Mouse (Mus musculus) limb, embryonic 13.5 days (tissue): ENCODE results near the gene Gzf1. TPM values are rescaled to one million over a fixed set of nuclear protein-coding genes. Genes with fewer than 3 reads are reported as not detected.

Experiments
- ATAC-seq: fragments of 200-750 bp; cut with Nextera tagmentation; 2 replicates; pipeline ENCODE4 v1.8.0; 2017; ENCODE audit warnings: low read depth, moderate number of reproducible peaks, moderate TSS enrichment; ENCODE audit not compliant: low FRiP score
- H3K27ac ChIP-seq: fragments of 300-500 bp; sonication (generic); 2 replicates; pipeline ENCODE4 v1.5.1; 2015; ENCODE audit warnings: inconsistent platforms, mild to moderate bottlenecking, moderate library complexity
- H3K27me3 ChIP-seq: fragments of 300-500 bp; sonication (generic); 2 replicates; pipeline ENCODE4 v1.6.1; 2015; ENCODE audit warnings: mild to moderate bottlenecking, inconsistent platforms
- H3K36me3 ChIP-seq: fragments of 300-500 bp; sonication (generic); 2 replicates; pipeline ENCODE4 v1.6.1; 2015; ENCODE audit warnings: inconsistent platforms, mild to moderate bottlenecking, moderate library complexity
- H3K4me1 ChIP-seq: fragments of 300-500 bp; sonication (generic); 2 replicates; pipeline ENCODE4 v1.6.1; 2015; ENCODE audit warnings: inconsistent platforms
- H3K4me2 ChIP-seq: fragments of 300-500 bp; sonication (generic); replicated peaks from 2 replicates; pipeline ENCODE4 v1.6.1; 2015; ENCODE audit warnings: inconsistent platforms, mild to moderate bottlenecking, moderate library complexity
- H3K4me3 ChIP-seq: fragments of 300-500 bp; sonication (generic); 2 replicates; pipeline ENCODE4 v1.5.1; 2015; ENCODE audit warnings: moderate library complexity, mild to moderate bottlenecking, inconsistent platforms
- H3K9ac ChIP-seq: fragments of 300-500 bp; sonication (generic); 2 replicates; pipeline ENCODE4 v1.6.1; 2015; ENCODE audit warnings: mild to moderate bottlenecking, inconsistent platforms
- H3K9me3 ChIP-seq: fragments of 300-500 bp; sonication (generic); 2 replicates; pipeline ENCODE4 v1.6.1; 2016; ENCODE audit warnings: inconsistent platforms
- WGBS: fragments of 180-500 bp; shearing (Covaris S2); methylation state at CpG from one replicate; pipeline ENCODE4 v1.1.7; 2015; 5-methylcytosine and 5-hydroxymethylcytosine counted together
- polyA plus RNA-seq: library from polyadenylated mRNA; unstranded; fragments of >200 nt; fragmentation: Nextera tagmentation; extraction: Ambion mirVana; gene quantifications from 2 replicates; pipeline ENCODE4 v1.2.1, GENCODE M21; 2015

Gzf1 gene
- polyA plus RNA-seq, 1 experiment from 2014 or later: 23.9 TPM

- Histone ChIP-seq H3K27me3 (no peaks in the 10 kb centered on the region), H3K9ac (peak overlapping the region; percentile 84), H3K9me3 (no peaks in the 10 kb centered on the region), H3K4me2 (peak overlapping the region; percentile 95), H3K36me3 (peaks cover 38% of the 10 kb centered on the region), H3K27ac (peak overlapping the region; percentile 40; the same call in 1 of the 2 replicates), H3K4me1 (peaks cover 45% of the 10 kb centered on the region), H3K4me3 (peak overlapping the region; percentile 80)
- 7% methylated on average over 17 of the region's 17 CpGs for WGBS
- peak; percentile 52 for ATAC-seq
Measured at GRCm38 (mm10) chr2:148681461-148681891, 653 bp downstream of the Gzf1 start.

- no peak overlapping the region for H3K4me2 ChIP-seq
- peaks cover 35% of the 10 kb centered on the region for H3K4me1 ChIP-seq
- WGBS: 94% methylated on average over 1 of the region's 1 CpGs
- H3K9me3 ChIP-seq: no peaks in the 10 kb centered on the region
- no peak overlapping the region for H3K4me3 ChIP-seq
- no peaks in the 10 kb centered on the region for H3K27me3 ChIP-seq
- no peak overlapping the region for H3K9ac ChIP-seq
- no peak overlapping the region for H3K27ac ChIP-seq
- peaks cover 47% of the 10 kb centered on the region for H3K36me3 ChIP-seq
- ATAC-seq: no peak
Measured at GRCm38 (mm10) chr2:148683031-148683430, 2.2 kb downstream of the Gzf1 start.

GRCm38 (mm10) chr2:148684972-148685371, 4.1 kb downstream of the Gzf1 start:
- ATAC-seq: no peak
- Histone ChIP-seq H3K9me3 (no peaks in the 10 kb centered on the region), H3K27me3 (no peaks in the 10 kb centered on the region), H3K4me1 (peaks cover 16% of the 10 kb centered on the region), H3K9ac (no peak overlapping the region), H3K36me3 (peaks cover 63% of the 10 kb centered on the region), H3K4me3 (no peak overlapping the region), H3K4me2 (no peak overlapping the region), H3K27ac (no peak overlapping the region)
- WGBS: 89% methylated on average over 2 of the region's 2 CpGs

- Histone ChIP-seq H3K4me1 (peaks cover 11% of the 10 kb centered on the region), H3K27ac (no peak overlapping the region), H3K4me3 (no peak overlapping the region), H3K9me3 (no peaks in the 10 kb centered on the region), H3K4me2 (no peak overlapping the region), H3K27me3 (no peaks in the 10 kb centered on the region), H3K9ac (no peak overlapping the region), H3K36me3 (peaks cover 70% of the 10 kb centered on the region)
- no peak for ATAC-seq
- 91% methylated on average over 3 of the region's 3 CpGs for WGBS
Measured at GRCm38 (mm10) chr2:148685709-148686108, 4.9 kb downstream of the Gzf1 start.

GRCm38 (mm10) chr2:148686862-148687261, 6.0 kb downstream of the Gzf1 start:
- Histone ChIP-seq H3K9ac (no peak overlapping the region), H3K27me3 (no peaks in the 10 kb centered on the region), H3K36me3 (peaks cover 82% of the 10 kb centered on the region), H3K4me2 (no peak overlapping the region), H3K27ac (no peak overlapping the region), H3K4me3 (no peak overlapping the region), H3K9me3 (no peaks in the 10 kb centered on the region), H3K4me1 (peaks cover 6% of the 10 kb centered on the region)
- no peak for ATAC-seq
- WGBS: 98% methylated on average over 1 of the region's 1 CpGs

GRCm38 (mm10) chr2:148687971-148688370, 7.1 kb downstream of the Gzf1 start:
- Histone ChIP-seq H3K4me2 (no peak overlapping the region), H3K9ac (no peak overlapping the region), H3K27ac (no peak overlapping the region), H3K9me3 (no peaks in the 10 kb centered on the region), H3K4me1 (no peaks in the 10 kb centered on the region), H3K27me3 (no peaks in the 10 kb centered on the region), H3K4me3 (no peak overlapping the region), H3K36me3 (peaks cover 90% of the 10 kb centered on the region)
- ATAC-seq: no peak
- WGBS: 89% methylated on average over 5 of the region's 5 CpGs

GRCm38 (mm10) chr2:148689444-148690140, 8.8 kb downstream of the Gzf1 start:
- no peak overlapping the region for H3K4me3 ChIP-seq
- H3K9ac ChIP-seq: no peak overlapping the region
- no peaks in the 10 kb centered on the region for H3K9me3 ChIP-seq
- H3K27ac ChIP-seq: no peak overlapping the region
- no peaks in the 10 kb centered on the region; the same call in 1 of the 2 replicates for H3K4me1 ChIP-seq
- no peak for ATAC-seq
- H3K4me2 ChIP-seq: no peak overlapping the region
- H3K36me3 ChIP-seq: peaks cover 89% of the 10 kb centered on the region
- H3K27me3 ChIP-seq: no peaks in the 10 kb centered on the region
- WGBS: 89% methylated on average over 6 of the region's 6 CpGs

- ATAC-seq: no peak
- Histone ChIP-seq H3K4me1 (no peaks in the 10 kb centered on the region; the same call in 1 of the 2 replicates), H3K4me3 (no peak overlapping the region), H3K36me3 (peaks cover 89% of the 10 kb centered on the region), H3K4me2 (no peak overlapping the region), H3K27me3 (no peaks in the 10 kb centered on the region), H3K9me3 (no peaks in the 10 kb centered on the region), H3K9ac (no peak overlapping the region), H3K27ac (no peak overlapping the region)
- WGBS: 91% methylated on average over 3 of the region's 3 CpGs
Measured at GRCm38 (mm10) chr2:148690291-148690690, 9.5 kb downstream of the Gzf1 start.

- no peak for ATAC-seq
- Histone ChIP-seq H3K9me3 (no peaks in the 10 kb centered on the region), H3K4me1 (no peaks in the 10 kb centered on the region; the same call in 1 of the 2 replicates), H3K4me2 (no peak overlapping the region), H3K9ac (no peak overlapping the region), H3K36me3 (peaks cover 89% of the 10 kb centered on the region), H3K4me3 (no peak overlapping the region), H3K27me3 (no peaks in the 10 kb centered on the region), H3K27ac (no peak overlapping the region)
- 95% methylated on average over 5 of the region's 5 CpGs for WGBS
Measured at GRCm38 (mm10) chr2:148690781-148691180, 10.0 kb downstream of the Gzf1 start.

GRCm38 (mm10) chr2:148698571-148698970, 17.7 kb downstream of the Gzf1 start:
- H3K9ac ChIP-seq: no peak overlapping the region
- ATAC-seq: no peak
- no peaks in the 10 kb centered on the region; the same call in 1 of the 2 replicates for H3K4me1 ChIP-seq
- WGBS: 52% methylated on average over 5 of the region's 5 CpGs
- no peak overlapping the region for H3K4me2 ChIP-seq
- no peaks in the 10 kb centered on the region for H3K9me3 ChIP-seq
- H3K27ac ChIP-seq: no peak overlapping the region
- H3K36me3 ChIP-seq: peaks cover 68% of the 10 kb centered on the region
- H3K27me3 ChIP-seq: no peaks in the 10 kb centered on the region
- H3K4me3 ChIP-seq: no peak overlapping the region

- Histone ChIP-seq H3K4me2 (no peak overlapping the region), H3K4me1 (no peaks in the 10 kb centered on the region), H3K27me3 (no peaks in the 10 kb centered on the region), H3K4me3 (no peak overlapping the region), H3K36me3 (peaks cover 43% of the 10 kb centered on the region), H3K27ac (no peak overlapping the region), H3K9ac (no peak overlapping the region), H3K9me3 (no peaks in the 10 kb centered on the region)
- ATAC-seq: no peak
- 83% methylated on average over 15 of the region's 15 CpGs for WGBS
Measured at GRCm38 (mm10) chr2:148706409-148707201, 25.8 kb downstream of the Gzf1 start.

- no peak overlapping the region for H3K27ac ChIP-seq
- no peaks in the 10 kb centered on the region for H3K9me3 ChIP-seq
- H3K36me3 ChIP-seq: peaks cover 44% of the 10 kb centered on the region
- no peaks in the 10 kb centered on the region for H3K4me1 ChIP-seq
- 87% methylated on average over 6 of the region's 6 CpGs for WGBS
- no peaks in the 10 kb centered on the region for H3K27me3 ChIP-seq
- no peak for ATAC-seq
- H3K4me2 ChIP-seq: no peak overlapping the region
- H3K4me3 ChIP-seq: no peak overlapping the region
- H3K9ac ChIP-seq: no peak overlapping the region
Measured at GRCm38 (mm10) chr2:148707202-148707530, 26.3 kb downstream of the Gzf1 start.
